Comparison of ENCODE assay signal across 26 mouse cellular contexts in the genomic region with DNA sequence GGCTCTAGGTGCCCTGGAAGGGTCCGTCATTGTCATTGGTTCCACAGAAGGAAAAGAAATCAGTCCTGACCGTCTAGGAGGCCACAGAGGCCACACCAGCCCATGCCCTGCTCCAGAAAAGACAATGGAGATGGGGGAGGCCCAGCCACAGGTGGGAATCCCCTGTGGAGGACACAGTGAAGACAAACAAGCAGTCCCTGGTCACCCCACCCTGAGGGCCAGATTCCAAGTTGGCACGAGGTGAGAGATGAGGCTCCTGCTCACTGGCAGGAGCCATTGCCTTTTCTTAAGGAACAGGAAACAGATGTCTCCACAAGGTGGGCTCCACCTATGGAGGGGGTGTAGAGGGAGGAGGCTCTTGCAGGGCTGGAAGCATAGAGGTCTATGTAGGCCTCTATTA.
A peak's percentile ranks its signal among the peaks of the same experiment; 100 is the strongest.
DNase-seq lines count a peak whose midpoint lies in the region; ATAC-seq lines count a peak whose summit lies in the region.
"Had no signal": no experiment of that assay in that cellular context is flagged by ENCODE, and none has a peak within 500 bp of the region (broad histone marks: within the 10 kb centered on the region; RNA-seq: fewer than 3 reads in every experiment).

No protein-coding gene starts in this region.

- no peak overlapping the region for H3K4me3 ChIP-seq in heart, embryonic 11.5 days (ENCODE audit: low read depth, low read length)
- H3K4me3 ChIP-seq: embryonic facial prominence, embryonic 12.5 days; liver, embryonic 12.5 days; midbrain, embryonic 12.5 days; neural tube, embryonic 13.5 days had no signal

- H3K36me3 ChIP-seq in heart, embryonic 11.5 days (ENCODE audit: control insufficient read depth, insufficient read depth, low read length), result no peaks in the 10 kb centered on the region
- H3K36me3 ChIP-seq: embryonic facial prominence, embryonic 12.5 days; liver, embryonic 12.5 days; midbrain, embryonic 12.5 days; neural tube, embryonic 13.5 days had no signal

- H3K4me2 ChIP-seq in heart, embryonic 11.5 days, result no peak overlapping the region
- H3K4me2 ChIP-seq: embryonic facial prominence, embryonic 12.5 days; liver, embryonic 12.5 days; midbrain, embryonic 12.5 days; neural tube, embryonic 13.5 days had no signal

- H3K9ac ChIP-seq in heart, embryonic 11.5 days (ENCODE audit: low read depth, low read length), result no peak overlapping the region
- H3K9ac ChIP-seq: embryonic facial prominence, embryonic 12.5 days; liver, embryonic 12.5 days; liver, postnatal 0 days; midbrain, embryonic 12.5 days; neural tube, embryonic 13.5 days had no signal

- H3K27ac ChIP-seq in heart, embryonic 11.5 days (ENCODE audit: low read depth, low read length), result no peak overlapping the region
- H3K27ac ChIP-seq: embryonic facial prominence, embryonic 12.5 days; liver, embryonic 12.5 days; midbrain, embryonic 12.5 days; neural tube, embryonic 13.5 days; stomach, postnatal 0 days had no signal

- H3K4me1 ChIP-seq in heart, embryonic 11.5 days (ENCODE audit: control insufficient read depth, insufficient read depth, low read length), result no peaks in the 10 kb centered on the region; the same call in 1 of the 2 replicates
- H3K4me1 ChIP-seq: embryonic facial prominence, embryonic 12.5 days; liver, embryonic 12.5 days; neural tube, embryonic 13.5 days had no signal

- 76% methylated on average over 3 of the region's 3 CpGs for WGBS in heart, embryonic 11.5 days (ENCODE audit: insufficient replicate concordance)

- no peak for ATAC-seq in heart, embryonic 11.5 days (replicated peaks; ENCODE audit: insufficient number of reproducible peaks, low FRiP score, low TSS enrichment)
- ATAC-seq: CD4-positive, CD25-positive, alpha-beta regulatory T cell, adult 4 months; forebrain, embryonic 14.5 days; hindbrain, embryonic 16.5 days; liver, embryonic 12.5 days; liver, postnatal 0 days; lung, postnatal 0 days had no signal

- intact Hi-C loops in heart, postnatal 36 days (cut with DNase I), result no loop called here

- H3K27me3 ChIP-seq in heart, embryonic 11.5 days (ENCODE audit: control insufficient read depth, insufficient read depth, low read length), result no peaks in the 10 kb centered on the region
- H3K27me3 ChIP-seq: embryonic facial prominence, embryonic 12.5 days; midbrain, embryonic 12.5 days; neural tube, embryonic 13.5 days had no signal

- no peaks in the 10 kb centered on the region for H3K9me3 ChIP-seq in heart, embryonic 11.5 days (replicated peaks; ENCODE audit: control insufficient read depth, low read length)
- H3K9me3 ChIP-seq: embryonic facial prominence, embryonic 12.5 days; liver, embryonic 12.5 days; midbrain, embryonic 12.5 days; neural tube, embryonic 13.5 days had no signal

- peak; percentile 41 to 75 for DNase-seq in heart, adult 18-20 months
- peak; percentile 25 for DNase-seq in kidney, adult 18-20 months
- DNase-seq in kidney, postnatal 4 days, result no peak
- DNase-seq in heart, postnatal 36 days, result peak; percentile 30
- DNase-seq in kidney, postnatal 36 days, result peak; percentile 47 to 58
- DNase-seq in embryo, embryonic 9.5 days (ENCODE audit: extremely low spot score), result no peak
- DNase-seq: adrenal gland, postnatal 14 days; cerebellum, adult 11 months; cerebellum, adult 9-10 months; cerebellum, postnatal 36 days; layer of hippocampus, postnatal 36 days; left cerebral cortex, postnatal 4 days; liver, postnatal 0 days; lung, postnatal 4 days; right cerebral cortex, postnatal 4 days; thymus, postnatal 4 days had no signal

Comparison
In these comparisons a context has a peak if more than half of its experiments do, and no peak if none do; other contexts are left out.
1. DNase-seq: peak in heart, adult 18-20 months (2 of 2), kidney, adult 18-20 months (single experiment), heart, postnatal 36 days (2 of 2) and kidney, postnatal 36 days (2 of 2); none in kidney, postnatal 4 days (0 of 2) and embryo, embryonic 9.5 days (single experiment).